Mouse (Mus musculus) neutrophil, adult 83 days (primary cell): Measurements from ENCODE around the gene Vmn1r30. TPM values are rescaled to one million over a fixed set of nuclear protein-coding genes. Genes with fewer than 3 reads are reported as not detected.

ENCODE experiments used
- total RNA-seq, 2 experiments: library from RNA; stranded (reverse); gene quantifications; one replicate each; pipeline ENCODE4 v1.2.4; 2023

The Vmn1r30 gene
- not detected for total RNA-seq

GRCm38 (mm10) chr6:58443285-58443684, at the start of gene Vmn1r30:
Gene Vmn1r30, minus strand, starts transcription at chr6:58443385.

GRCm38 (mm10) chr6:58475230-58475629, 32.0 kb upstream of the Vmn1r30 start, which contains the start of gene Vmn1r31:
Gene Vmn1r31, minus strand, starts transcription at chr6:58475330.

Other genes with a start within 250 kb of the Vmn1r30 start
- gene Vmn1r27, start 224.6 kb downstream of the Vmn1r30 start, total RNA-seq = not detected
- gene Vmn1r28, start 181.3 kb downstream of the Vmn1r30 start, total RNA-seq = not detected
- gene Vmn1r29, start 141.8 kb downstream of the Vmn1r30 start, total RNA-seq = not detected
- not detected for gene Vmn1r31, start 31.9 kb upstream of the Vmn1r30 start, total RNA-seq
- gene Abcg2, start 141.1 kb upstream of the Vmn1r30 start, total RNA-seq = 10 to 100 TPM in 1 of 2 experiments, 1 to 10 TPM in 1; 9.0 to 11.6 TPM